Mouse (Mus musculus) layer of hippocampus, adult 8-10 months (tissue): ENCODE measurements around the gene Aurkb. TPM values are rescaled to one million over a fixed set of nuclear protein-coding genes. Genes with fewer than 3 reads are reported as not detected.

Experiments
- DNase-seq, 2 experiments: peaks; one replicate each; pipeline ENCODE4 v3.0.0; 2022; ENCODE audit warnings: low spot score in 2 of 2
- total RNA-seq, 4 experiments: library from RNA; stranded (reverse); gene quantifications; 2 replicates each; pipeline ENCODE4 v1.2.4; 2022

Aurkb gene
- total RNA-seq, 4 experiments from 2014 or later: 0.52 to 1.6 (median 0.88) TPM

DNA sequence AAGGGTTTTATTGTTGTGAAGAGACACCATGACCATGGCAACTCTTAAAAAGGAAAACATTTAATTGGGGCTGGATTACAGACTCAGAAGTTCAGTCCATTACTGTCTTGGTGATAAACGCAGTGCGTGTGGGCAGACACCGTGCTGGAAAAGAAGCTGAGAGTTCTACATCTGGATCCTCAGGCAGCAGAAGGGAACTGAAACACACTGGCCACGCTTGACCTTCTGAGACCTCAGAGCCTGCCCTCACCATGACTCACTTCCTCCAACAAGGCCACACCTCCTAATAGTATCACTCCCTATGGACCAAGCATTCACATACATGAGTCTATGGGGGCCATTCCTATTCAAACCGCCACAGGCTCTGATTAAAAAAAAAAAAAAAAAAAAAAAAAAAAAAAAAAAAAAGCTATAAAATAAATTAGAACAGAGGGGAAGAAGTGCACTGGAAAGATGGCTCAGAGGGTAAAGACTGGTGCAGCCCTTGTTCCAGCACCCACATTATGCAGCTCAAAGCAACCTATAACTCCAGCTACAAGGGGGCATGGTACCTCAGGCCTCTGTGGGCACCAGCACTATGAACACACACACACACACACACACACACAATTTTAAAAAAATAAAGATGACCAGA is 33.5 kb downstream of the Aurkb start:
- no peak for DNase-seq

DNA sequence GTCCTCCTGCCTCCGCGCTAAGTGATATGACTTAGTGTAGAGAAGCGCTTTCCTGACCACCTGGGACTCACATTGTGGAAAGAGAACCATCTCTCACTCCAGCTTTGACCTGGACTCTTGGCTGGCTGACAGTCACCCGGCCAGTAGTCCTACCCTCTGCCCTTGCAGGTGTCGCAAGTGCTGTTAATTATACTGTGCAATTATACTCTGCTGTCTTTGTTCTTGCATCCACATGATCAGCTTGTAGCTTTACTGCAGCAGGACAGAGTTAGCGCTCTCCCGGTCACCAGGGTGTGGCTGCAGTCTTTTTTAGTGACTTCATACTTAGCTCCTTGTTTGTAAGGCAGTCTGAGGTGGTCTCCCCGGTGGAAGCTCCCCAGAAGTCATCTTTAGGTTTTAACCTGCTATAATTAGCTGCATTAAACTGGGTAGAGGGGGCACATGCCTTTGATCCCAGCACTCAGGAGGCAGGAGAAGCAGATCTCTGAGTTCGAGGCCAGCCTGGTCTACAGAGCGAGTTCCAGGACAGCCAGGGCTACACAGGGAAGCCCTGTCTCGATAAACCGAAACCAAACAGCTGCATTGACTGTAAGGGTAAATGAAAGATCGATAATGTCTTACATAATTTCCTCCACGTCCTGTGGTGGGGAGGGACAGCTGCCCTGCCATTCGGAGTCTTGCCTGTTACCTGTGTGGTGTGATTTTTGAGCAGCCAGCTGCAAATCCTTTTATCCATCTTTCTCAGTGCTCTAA is 34.8 kb downstream of the Aurkb start:
- DNase-seq: no peak

DNA sequence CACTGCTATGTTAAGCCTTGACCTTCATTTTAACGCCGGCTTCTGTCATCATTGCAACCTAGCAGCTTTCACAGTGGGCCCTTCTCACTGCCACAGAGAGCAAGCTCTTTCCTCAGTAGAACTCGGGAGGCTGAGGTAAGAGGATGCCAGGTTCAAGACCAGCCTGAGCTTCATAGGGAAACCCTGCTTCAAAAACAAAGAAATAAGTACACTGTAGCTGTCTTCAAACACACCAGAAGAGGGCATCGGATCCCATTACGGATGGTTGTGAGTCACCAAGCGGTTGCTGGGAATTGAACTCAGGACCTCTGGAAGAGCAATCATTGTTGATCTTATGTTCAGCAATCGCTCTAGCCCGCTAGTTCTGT is 35.4 kb downstream of the Aurkb start:
- DNase-seq: no peak

DNA sequence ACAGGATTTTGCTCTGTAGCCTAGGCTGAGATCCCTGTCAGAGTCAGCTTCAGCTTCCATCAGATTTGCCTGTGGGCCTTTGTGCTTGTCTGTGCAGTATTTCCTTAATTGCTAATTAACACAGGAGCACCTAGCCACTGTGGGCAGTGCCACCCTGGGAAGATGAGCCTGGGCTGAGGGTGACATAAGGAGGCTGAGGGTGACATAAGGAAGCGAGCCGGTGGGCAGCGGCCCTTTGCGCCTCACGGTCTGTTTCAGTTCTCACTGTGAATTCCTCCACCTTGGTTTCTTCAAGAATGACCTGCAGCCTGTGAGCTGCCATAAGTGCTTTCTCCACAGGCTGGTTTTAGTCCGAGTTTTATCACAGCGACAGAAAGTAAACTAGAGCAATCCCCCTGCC is 36.2 kb downstream of the Aurkb start:
- DNase-seq: no peak

DNA sequence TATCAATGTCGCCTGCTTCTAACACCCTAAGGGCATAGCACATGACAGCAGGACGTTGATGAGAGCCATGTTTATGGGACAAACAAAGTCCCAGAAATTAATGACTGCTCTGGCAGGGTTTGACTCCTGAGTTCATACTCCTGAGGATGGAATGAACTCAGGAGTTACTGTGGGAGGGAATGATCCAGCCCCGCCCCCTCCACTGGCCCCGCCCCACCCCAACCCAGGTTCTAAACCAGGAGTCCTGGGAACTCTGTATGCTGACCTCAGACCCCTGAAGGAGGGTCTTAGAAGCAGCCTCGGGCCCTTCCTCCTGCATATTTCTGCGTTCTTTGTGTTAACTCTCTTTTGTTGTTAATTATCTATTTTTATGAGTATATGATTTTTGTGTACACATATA is 40.2 kb downstream of the Aurkb start:
- no peak for DNase-seq

DNA sequence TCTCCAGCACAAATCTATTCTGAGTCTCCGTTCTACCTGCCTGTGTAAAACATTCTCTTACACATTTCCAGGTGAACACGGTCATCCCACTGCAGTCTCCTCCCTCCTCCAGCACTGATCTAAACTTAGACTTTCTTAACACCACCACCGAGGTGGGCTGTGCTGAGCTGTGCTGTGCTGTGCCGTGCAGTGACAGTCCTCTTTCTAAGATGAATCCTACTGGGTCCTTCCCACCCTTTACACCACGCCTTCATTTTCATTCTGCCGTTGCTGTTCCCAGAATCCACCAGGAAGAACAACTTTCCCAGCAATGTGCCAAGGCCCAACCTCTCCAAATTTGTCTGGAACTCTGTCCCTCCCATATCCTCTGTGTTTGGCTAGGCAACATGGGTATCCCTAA is 40.9 kb downstream of the Aurkb start:
- DNase-seq: peak; percentile 20 to 24

DNA sequence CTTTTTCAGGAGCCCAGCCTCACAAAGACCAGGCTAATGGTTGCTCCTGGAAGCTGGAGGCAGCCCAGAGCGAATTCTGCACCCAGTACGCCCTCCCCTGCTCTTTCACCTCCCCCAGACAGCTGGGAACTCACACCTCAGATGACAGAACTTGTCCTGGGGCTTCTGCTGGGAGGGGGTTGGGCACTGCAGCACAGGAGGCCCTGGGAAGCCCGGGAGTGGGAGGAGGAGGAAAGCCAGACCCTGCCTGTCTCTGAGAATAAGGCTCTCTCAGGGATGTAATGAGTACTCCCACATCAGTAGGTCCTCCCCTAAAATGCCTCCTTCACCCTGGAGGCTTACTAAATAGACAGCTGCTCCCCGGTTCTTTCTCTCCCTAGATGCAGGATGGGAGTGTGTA is 41.6 kb downstream of the Aurkb start:
- DNase-seq: peak; percentile 12 to 38

DNA sequence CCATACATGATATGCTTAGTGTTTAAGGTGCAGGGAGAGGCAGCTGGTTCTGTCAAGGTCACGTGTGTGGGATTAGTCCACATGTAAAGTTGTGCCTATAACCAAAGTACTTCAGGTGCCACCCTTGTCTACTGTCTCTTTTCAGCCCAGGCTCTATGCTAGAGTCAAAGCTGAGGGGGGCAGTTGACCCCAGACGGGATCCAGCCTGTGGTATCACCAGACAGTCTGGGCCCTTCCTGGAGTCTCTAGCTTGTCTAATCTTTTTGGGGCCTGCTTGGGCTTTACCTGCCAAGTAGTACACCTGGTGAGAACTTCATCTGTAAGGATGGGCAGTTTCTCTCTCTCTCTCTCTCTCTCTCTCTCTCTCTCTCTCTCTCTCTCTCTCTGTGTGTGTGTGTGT is 42.1 kb downstream of the Aurkb start:
- no peak for DNase-seq

DNA sequence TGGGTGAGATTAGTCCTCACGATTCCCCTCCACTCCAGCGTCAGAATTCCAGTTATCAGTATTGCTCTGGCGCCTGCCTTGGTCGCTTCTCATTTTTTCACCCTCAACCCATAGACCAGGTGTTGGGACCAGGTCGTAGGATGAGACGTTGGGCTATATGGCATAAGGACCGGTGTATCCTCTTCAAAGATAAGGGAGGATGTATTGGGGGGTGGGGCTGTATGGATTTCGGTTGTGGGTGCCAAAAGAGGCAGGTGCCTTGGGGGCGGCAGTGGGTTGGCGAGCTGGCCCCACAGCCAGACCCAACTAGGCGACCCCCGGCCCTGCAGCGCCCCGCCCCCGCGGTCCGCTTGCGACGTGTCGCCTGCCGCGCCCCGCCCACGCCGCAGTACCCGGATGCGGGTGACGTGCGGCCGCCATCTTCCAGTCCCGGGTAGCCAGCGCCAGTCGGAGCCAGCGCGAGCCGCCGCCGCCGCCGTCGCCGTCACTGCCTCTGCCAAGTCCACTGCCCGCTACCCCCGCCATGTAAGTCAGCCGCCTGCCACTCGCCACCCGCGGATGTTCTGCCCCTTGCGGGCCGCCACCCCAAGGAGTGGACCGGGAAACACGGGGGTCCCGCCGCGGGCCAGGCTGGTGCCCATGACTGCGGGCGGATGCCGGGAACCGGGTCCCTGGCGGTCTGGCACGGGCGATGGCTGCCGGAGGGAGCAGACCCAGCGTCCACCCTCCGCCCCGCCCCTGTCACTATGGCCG is 42.8 kb downstream of the Aurkb start, which contains the start of gene Vamp2:
Gene Vamp2 (plus strand): TSS at position 388 of the 753 bp plus-strand sequence.
- peak; percentile 84 to 92 for DNase-seq

DNA sequence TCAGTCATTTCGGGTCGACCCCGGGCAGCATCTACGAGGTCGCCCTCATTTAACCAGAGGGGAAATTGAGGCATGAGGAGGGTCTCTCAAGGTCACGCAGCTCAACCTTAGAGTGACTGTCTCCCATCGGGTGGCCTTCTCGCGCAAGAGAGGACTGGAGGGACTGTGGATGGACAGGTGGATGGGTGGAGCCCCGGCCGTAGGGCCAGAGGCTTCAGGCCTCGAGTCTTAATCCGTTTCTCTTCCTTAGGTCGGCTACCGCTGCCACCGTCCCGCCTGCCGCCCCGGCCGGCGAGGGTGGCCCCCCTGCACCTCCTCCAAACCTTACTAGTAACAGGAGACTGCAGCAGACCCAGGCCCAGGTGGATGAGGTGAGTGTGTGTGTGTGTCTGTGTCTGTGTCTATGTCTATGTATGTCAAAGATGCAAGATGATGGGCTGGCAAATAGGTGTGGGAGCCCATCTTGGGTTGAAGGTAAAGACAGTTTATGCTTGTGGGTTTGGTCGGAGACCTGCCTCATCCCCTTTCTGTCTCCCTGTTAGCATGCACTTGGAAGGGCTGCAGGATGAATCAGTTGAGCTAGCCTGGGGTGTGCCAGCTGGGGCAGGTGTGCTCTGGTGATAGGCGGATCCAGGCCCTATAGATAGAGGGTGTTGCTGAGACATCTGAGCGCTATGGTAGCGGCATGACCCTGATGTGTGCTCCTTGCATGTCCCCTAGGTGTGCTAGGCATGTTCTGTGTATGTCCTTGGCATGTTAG is 43.6 kb downstream of the Aurkb start:
- DNase-seq: peak; percentile 18 to 27

DNA sequence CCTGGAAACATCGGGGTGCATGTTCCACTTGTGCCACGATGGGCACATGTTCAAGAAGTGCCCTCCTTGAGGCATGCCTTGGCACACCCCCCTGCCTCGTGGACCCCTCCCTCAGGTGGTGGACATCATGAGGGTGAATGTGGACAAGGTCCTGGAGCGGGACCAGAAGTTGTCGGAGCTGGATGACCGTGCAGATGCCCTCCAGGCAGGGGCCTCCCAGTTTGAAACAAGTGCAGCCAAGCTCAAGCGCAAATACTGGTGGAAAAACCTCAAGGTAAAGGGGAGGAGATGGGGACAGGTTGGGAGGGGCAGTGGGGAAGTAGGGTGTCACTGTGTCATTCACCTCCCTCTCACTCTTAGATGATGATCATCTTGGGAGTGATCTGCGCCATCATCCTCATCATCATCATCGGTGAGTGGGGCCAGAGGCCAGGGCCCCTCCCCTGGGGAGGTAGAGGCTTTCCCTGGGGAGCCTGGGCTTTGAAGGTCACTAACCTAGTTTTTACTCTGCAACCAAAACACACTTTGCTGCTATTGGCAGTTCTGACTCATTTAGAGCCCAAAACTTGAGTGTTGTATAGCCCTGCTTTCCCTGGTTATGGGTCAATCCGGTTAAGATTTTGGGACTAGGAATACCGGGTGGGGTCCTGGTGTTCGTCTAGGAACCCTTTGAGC is 44.3 kb downstream of the Aurkb start:
- DNase-seq: peak in 1 of 2 experiments; percentile 47

DNA sequence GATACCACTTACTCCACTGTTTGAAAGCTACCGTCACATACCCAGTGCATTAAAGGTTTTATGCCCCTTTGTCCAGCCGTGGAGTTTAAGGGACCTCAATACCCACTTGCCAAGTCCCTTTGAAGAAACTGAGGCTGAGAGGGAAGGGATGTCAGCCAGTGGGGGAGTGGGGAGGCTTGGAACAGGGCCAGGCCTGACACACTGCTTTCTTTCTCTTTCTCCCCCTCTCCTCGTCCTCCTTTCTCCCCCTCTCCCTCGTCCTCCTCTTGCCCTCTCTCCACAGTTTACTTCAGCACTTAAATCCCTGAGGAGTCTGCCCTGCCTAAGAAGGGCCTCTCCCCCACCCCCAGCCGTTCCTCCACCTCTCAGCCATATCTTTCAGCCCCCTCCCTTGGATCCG is 44.9 kb downstream of the Aurkb start:
- DNase-seq: peak in 1 of 2 experiments; percentile 12

DNA sequence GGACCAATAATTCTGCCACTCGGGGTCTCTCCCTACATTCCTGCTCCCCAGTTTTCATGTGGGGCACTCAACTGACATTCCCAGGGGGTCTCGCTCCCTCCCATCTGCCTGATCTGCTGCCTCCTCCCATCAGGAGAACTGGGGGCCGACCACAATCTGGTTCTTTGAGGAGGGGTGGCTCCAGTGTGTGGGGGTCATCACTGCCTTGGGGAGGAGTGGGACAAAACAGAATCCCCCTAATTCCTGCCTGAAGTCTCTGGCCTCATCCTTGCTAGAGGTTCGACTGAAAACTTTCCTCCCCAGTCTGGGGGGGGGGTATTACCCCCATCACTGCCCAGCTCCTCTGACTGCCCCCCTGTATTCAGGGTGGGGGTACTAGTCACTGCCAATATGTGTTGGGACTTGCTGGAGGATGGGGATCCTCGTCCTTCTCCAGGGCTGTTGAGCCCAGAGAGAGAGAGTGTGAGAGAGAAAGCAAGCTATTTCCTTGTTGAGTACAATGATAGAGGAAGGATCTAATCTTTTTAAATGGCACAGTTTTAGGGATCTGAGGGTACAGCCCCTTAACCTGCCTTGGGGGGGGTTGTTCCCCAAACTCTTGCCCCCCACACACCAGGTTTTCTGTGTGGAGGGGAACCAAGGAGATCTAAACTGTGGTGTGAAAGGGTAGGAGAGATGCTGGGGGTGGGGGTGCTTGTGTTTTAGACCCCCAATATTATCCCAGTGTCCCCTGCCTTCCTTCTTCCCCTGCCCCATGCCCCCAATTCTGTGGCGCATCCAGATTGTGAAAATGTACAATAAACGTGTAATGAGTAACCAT is 46.3 kb downstream of the Aurkb start:
- no peak for DNase-seq

DNA sequence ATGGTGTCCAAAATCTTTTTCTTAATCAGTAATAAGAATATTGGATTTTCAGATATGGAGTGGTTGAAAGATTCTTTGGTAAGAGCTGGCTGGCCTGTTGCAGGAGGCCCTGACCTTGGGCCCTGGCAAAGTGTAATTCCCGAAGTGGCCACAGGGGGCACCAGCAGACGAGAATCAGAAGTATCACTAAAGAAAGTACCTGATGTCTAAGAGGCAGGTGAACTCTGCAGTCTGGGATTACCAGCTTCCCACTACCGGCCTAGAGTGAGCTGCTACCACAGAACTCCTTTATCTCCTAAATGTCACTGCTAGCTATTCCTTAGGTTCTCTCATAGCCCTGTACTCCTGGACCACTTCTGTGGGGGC is 46.9 kb downstream of the Aurkb start:
- DNase-seq: peak in 1 of 2 experiments; percentile 83

DNA sequence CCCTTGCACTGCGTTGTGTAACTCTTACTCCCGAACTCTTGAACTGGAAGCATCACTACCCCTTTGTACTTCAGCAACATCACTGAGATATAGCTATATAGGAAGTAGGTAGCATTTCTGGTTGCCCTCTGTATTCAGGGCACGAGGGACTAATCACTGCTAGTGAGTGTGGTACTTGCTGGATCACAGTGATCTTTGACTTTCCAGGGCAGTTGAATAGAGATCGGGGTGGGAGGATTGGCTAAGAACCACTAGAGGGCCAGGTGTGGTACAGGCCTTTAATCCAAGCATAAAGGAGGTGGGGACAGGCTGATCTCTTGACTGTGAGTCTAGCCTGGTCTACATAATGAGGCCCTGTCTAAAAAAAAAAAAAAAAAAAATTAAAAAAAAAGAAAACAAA is 47.4 kb downstream of the Aurkb start:
- peak in 1 of 2 experiments; percentile 8 for DNase-seq

DNA sequence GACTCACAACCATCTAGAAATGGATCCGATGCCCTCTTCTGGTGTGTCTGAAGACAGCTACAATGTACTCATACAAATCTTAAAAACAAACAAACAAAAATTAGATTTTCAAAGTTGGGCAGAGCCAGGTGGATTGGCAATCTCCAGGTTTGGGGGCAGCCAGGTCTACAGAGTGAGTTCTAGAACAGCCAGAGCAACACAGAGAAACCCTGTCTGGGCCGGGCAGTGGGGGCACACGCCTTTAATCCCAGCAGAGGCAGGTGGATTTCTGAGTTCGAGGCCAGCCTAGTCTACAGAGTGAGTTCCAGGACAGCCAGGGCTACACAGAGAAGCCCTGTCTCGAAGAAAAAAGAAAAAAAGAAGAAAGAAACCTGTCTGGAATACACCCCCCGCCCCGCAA is 48.4 kb downstream of the Aurkb start:
- peak in 1 of 2 experiments; percentile 23 for DNase-seq

DNA sequence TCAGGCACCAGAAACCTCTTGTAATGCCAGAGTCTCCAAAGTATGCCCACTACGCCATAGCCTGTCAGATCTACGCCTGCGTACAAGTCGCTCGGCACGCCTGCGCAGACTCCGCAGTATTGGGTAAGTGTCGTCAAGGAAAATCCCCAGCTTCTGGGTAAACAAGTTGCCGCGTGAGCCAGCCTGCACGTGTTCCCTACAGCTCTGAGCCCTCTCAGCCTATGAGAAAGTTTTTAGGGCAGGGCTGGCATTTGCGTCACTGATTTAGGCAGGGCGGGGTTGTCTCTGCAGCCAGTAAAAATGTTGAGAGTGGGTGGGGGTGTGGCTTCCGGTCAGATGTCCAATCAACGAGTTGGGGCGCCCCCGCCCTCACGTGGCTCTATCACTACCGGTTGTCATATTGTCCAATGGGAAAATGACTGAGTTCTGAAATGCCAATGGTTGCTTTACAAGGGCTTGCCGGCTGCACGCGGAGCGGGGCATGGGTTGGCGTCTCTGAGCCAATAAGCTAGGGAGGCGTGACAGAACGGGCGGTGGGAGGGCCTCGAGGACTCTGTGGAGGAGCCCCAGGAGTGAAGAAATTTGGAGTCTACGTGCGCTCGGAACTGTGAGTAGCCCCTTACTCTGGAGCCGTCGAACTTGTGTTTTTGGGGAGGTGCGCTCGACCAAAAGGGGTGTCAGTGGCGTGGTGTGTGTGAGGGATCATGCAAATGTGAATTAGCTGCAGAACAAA is 49.4 kb downstream of the Aurkb start, which contains the start of gene Per1:
Gene Per1 (plus strand): TSS at position 521 of the 733 bp plus-strand sequence.
- peak; percentile 100 for DNase-seq

DNA sequence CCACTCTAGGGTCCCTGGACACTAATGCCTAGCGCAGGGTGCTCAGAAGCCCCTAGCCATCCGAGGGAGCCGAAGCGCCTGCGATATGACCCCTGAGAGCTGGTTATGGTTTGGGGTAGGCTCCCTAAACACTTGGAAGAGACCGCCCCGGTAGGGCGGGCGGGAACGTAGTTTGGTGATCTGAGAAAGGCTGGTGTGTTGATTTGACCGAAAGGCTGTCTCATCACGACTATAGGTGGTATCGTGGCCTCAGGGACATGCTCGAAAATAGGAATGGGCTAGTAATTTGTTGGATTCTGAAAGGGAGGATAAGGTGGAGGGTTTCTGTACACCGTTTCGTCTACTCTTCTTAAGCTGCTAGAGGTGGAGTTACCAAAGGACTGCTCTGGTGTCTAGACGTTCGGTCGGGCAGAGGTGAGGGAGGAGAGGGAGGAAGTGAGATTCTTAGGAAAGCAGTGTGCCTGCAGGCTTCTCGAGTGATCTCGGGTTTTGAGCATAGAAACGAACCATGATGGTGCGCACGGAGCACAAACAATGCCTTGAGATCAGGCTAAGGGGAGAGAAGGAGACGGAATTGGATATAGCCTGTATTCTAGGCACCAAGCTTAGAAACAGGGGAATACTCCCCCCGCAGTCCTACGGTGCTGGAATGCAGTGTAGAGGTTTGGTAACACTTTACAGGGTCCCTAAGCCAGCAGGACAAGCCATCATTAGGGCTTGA is 50.2 kb downstream of the Aurkb start:
- DNase-seq: peak in 1 of 2 experiments; percentile 31
